Mouse (Mus musculus): ENCODE results near the gene Aldh2. TPM values are rescaled to one million over a fixed set of nuclear protein-coding genes. Genes with fewer than 3 reads are reported as not detected.

The Aldh2 gene
- total RNA-seq, 2 experiments from 2014 or later = 88.3 to 96.7 TPM

Other genes starting within 250 kb of the Aldh2 start
- gene Trafd1, start 208.2 kb downstream of the Aldh2 start, total RNA-seq (2021) = 10 to 100 TPM; 81.9 to 84.2 TPM
- gene Naa25, start 195.9 kb downstream of the Aldh2 start, total RNA-seq (2021) = 10 to 100 TPM; 39.4 to 41.9 TPM
- gene Tmem116, start 141.9 kb downstream of the Aldh2 start, total RNA-seq (2021) = 10 to 100 TPM in 1 of 2 experiments, 1 to 10 TPM in 1; 5.7 to 11.3 TPM
- 100 to 1,000 TPM; 152 to 155 TPM for gene Erp29, start 141.3 kb downstream of the Aldh2 start, total RNA-seq (2021)
- under 1 TPM in 1 of 2 experiments, not detected in 1; 0.09 TPM for gene Adam1b, start 90.4 kb downstream of the Aldh2 start, total RNA-seq (2021)
- 10 to 100 TPM; 11.1 to 11.7 TPM for gene Adam1a, start 48.3 kb downstream of the Aldh2 start, total RNA-seq (2021)
- gene Gm42878, start 48.3 kb downstream of the Aldh2 start, total RNA-seq (2021) = not detected
- 10 to 100 TPM; 74.8 to 78.6 TPM for gene Mapkapk5, start 47.9 kb downstream of the Aldh2 start, total RNA-seq (2021)
- 1 to 10 TPM; 4.7 to 4.9 TPM for gene Acad12, start 25.1 kb upstream of the Aldh2 start, total RNA-seq (2021)
- gene Acad10, start 66.7 kb upstream of the Aldh2 start, total RNA-seq (2021) = 1 to 10 TPM; 3.3 to 3.5 TPM
- gene Brap, start 66.7 kb upstream of the Aldh2 start, total RNA-seq (2021) = 10 to 100 TPM; 60.3 to 65.6 TPM
- 100 to 1,000 TPM; 220 to 237 TPM for gene Atxn2, start 117.5 kb upstream of the Aldh2 start, total RNA-seq (2021)
- gene Sh2b3, start 243.8 kb upstream of the Aldh2 start, total RNA-seq (2021) = 10 to 100 TPM; 18.5 to 18.7 TPM